Mouse (Mus musculus): ENCODE results near the gene Ccdc169. TPM values are rescaled to one million over a fixed set of nuclear protein-coding genes. Genes with fewer than 3 reads are reported as not detected.
A peak's percentile ranks its signal among the peaks of the same experiment; 100 is the strongest.

Gene Ccdc169
- total and polyA plus RNA-seq, 2 experiments from 2014 or later = not detected

- Histone ChIP-seq H3K36me3 (ENCODE audit: insufficient read depth, low read length) (no peaks in the 10 kb centered on the region), H3K4me1 (ENCODE audit: insufficient read depth, low read length) (no peaks in the 10 kb centered on the region), H3K27ac (no peak overlapping the region), H3K9ac (replicated peaks; ENCODE audit: low read length) (no peak overlapping the region), H3K4me2 (ENCODE audit: low read depth, low read length) (no peak overlapping the region), H3K9me3 (ENCODE audit: low read length) (no peaks in the 10 kb centered on the region), H3K4me3 (ENCODE audit: low read length) (no peak overlapping the region), H3K27me3 (ENCODE audit: insufficient read depth, low read length) (no peaks in the 10 kb centered on the region)
- TF ChIP-seq CTCF (IDR thresholded peaks at IDR 0.05; ENCODE audit: low read depth) = no peak
- ATAC-seq (no peak), DNase-seq (ENCODE audit: low spot score) (no peak)
- 84% methylated on average over 4 of the region's 4 CpGs for WGBS
These were observed 28.0 kb upstream of the Ccdc169 start for GRCm38 (mm10) chr3:55109097-55109496.

- TF ChIP-seq CTCF (IDR thresholded peaks at IDR 0.05; ENCODE audit: low read depth) = peak; percentile 91
- Histone ChIP-seq H3K4me1 (ENCODE audit: insufficient read depth, low read length) (peaks cover 3% of the 10 kb centered on the region; the same call in 1 of the 2 replicates), H3K27ac (peak within 1 kb of the TSS; percentile 87), H3K27me3 (ENCODE audit: insufficient read depth, low read length) (no peaks in the 10 kb centered on the region), H3K4me2 (ENCODE audit: low read depth, low read length) (peak within 1 kb of the TSS; percentile 84), H3K36me3 (ENCODE audit: insufficient read depth, low read length) (peaks cover under 1% of the 10 kb centered on the region; the same call in 1 of the 2 replicates), H3K4me3 (ENCODE audit: low read length) (peak within 1 kb of the TSS; percentile 90), H3K9ac (replicated peaks; ENCODE audit: low read length) (peak within 1 kb of the TSS; percentile 93), H3K9me3 (ENCODE audit: low read length) (no peaks in the 10 kb centered on the region)
- peak; percentile 97 for ATAC-seq
- DNase-seq (ENCODE audit: low spot score) = peak; percentile 96
- under 1% methylated on average over 56 of the region's 58 CpGs for WGBS
These were observed 25.0 kb upstream of the Ccdc169 start, which contains the start of gene Spg20 for GRCm38 (mm10) chr3:55111935-55112709. Gene Spg20, plus strand, starts transcription at chr3:55112108.

GRCm38 (mm10) chr3:55112710-55113415 lies 24.3 kb upstream of the Ccdc169 start:
- no peaks in the 10 kb centered on the region for H3K9me3 ChIP-seq (ENCODE audit: low read length)
- 42% methylated on average over 16 of the region's 16 CpGs for WGBS
- peak overlapping the region; percentile 93 for H3K9ac ChIP-seq (replicated peaks; ENCODE audit: low read length)
- H3K27ac ChIP-seq = peak overlapping the region; percentile 87; the same call in 1 of the 2 replicates
- H3K27me3 ChIP-seq (ENCODE audit: insufficient read depth, low read length) = no peaks in the 10 kb centered on the region
- peak overlapping the region; percentile 84 for H3K4me2 ChIP-seq (ENCODE audit: low read depth, low read length)
- H3K4me3 ChIP-seq (ENCODE audit: low read length) = peak overlapping the region; percentile 90
- H3K4me1 ChIP-seq (ENCODE audit: insufficient read depth, low read length) = peaks cover 3% of the 10 kb centered on the region; the same call in 1 of the 2 replicates
- no peak for TF ChIP-seq CTCF (IDR thresholded peaks at IDR 0.05; ENCODE audit: low read depth)
- ATAC-seq (no peak), DNase-seq (ENCODE audit: low spot score) (peak; percentile 49)
- peaks cover 8% of the 10 kb centered on the region; the same call in 1 of the 2 replicates for H3K36me3 ChIP-seq (ENCODE audit: insufficient read depth, low read length)

- Histone ChIP-seq H3K4me2 (ENCODE audit: low read depth, low read length) (no peak overlapping the region), H3K4me3 (ENCODE audit: low read length) (no peak overlapping the region), H3K27me3 (ENCODE audit: insufficient read depth, low read length) (no peaks in the 10 kb centered on the region), H3K9ac (replicated peaks; ENCODE audit: low read length) (no peak overlapping the region), H3K27ac (no peak overlapping the region), H3K4me1 (ENCODE audit: insufficient read depth, low read length) (peaks cover 3% of the 10 kb centered on the region; the same call in 1 of the 2 replicates), H3K36me3 (ENCODE audit: insufficient read depth, low read length) (peaks cover 24% of the 10 kb centered on the region), H3K9me3 (ENCODE audit: low read length) (no peaks in the 10 kb centered on the region)
- WGBS = 61% methylated on average over 7 of the region's 7 CpGs
- no peak for TF ChIP-seq CTCF (IDR thresholded peaks at IDR 0.05; ENCODE audit: low read depth)
- DNase-seq (ENCODE audit: low spot score) (no peak), ATAC-seq (no peak)
These were observed 22.6 kb upstream of the Ccdc169 start for GRCm38 (mm10) chr3:55114313-55115065.

- Histone ChIP-seq H3K9me3 (ENCODE audit: low read length) (no peaks in the 10 kb centered on the region), H3K4me3 (ENCODE audit: low read length) (no peak overlapping the region), H3K36me3 (ENCODE audit: insufficient read depth, low read length) (peaks cover 26% of the 10 kb centered on the region), H3K27ac (no peak overlapping the region), H3K9ac (replicated peaks; ENCODE audit: low read length) (no peak overlapping the region), H3K4me1 (ENCODE audit: insufficient read depth, low read length) (peaks cover 3% of the 10 kb centered on the region; the same call in 1 of the 2 replicates), H3K27me3 (ENCODE audit: insufficient read depth, low read length) (no peaks in the 10 kb centered on the region), H3K4me2 (ENCODE audit: low read depth, low read length) (no peak overlapping the region)
- 64% methylated on average over 1 of the region's 1 CpGs for WGBS
- TF ChIP-seq CTCF (IDR thresholded peaks at IDR 0.05; ENCODE audit: low read depth) = 0 out of 2 replicates have a peak, but pooled peaks have one; percentile 10
- DNase-seq (ENCODE audit: low spot score) (no peak), ATAC-seq (no peak)
These were observed 22.1 kb upstream of the Ccdc169 start for GRCm38 (mm10) chr3:55115071-55115470.

GRCm38 (mm10) chr3:55115989-55116388 lies 21.1 kb upstream of the Ccdc169 start:
- DNase-seq (ENCODE audit: low spot score) (no peak), ATAC-seq (no peak)
- H3K9ac ChIP-seq (replicated peaks; ENCODE audit: low read length) = no peak overlapping the region
- WGBS = 90% methylated on average over 8 of the region's 8 CpGs
- H3K27ac ChIP-seq = no peak overlapping the region
- H3K27me3 ChIP-seq (ENCODE audit: insufficient read depth, low read length) = no peaks in the 10 kb centered on the region
- H3K9me3 ChIP-seq (ENCODE audit: low read length) = no peaks in the 10 kb centered on the region
- peaks cover 3% of the 10 kb centered on the region; the same call in 1 of the 2 replicates for H3K4me1 ChIP-seq (ENCODE audit: insufficient read depth, low read length)
- no peak for TF ChIP-seq CTCF (IDR thresholded peaks at IDR 0.05; ENCODE audit: low read depth)
- H3K4me2 ChIP-seq (ENCODE audit: low read depth, low read length) = no peak overlapping the region
- H3K36me3 ChIP-seq (ENCODE audit: insufficient read depth, low read length) = peaks cover 34% of the 10 kb centered on the region
- no peak overlapping the region for H3K4me3 ChIP-seq (ENCODE audit: low read length)

Data from hindbrain, postnatal 0 days (tissue).